Mouse (Mus musculus) CD4-positive naive resting alpha-beta T cell, adult 57 days (primary cell): ENCODE data around the gene Cep131. TPM values are rescaled to one million over a fixed set of nuclear protein-coding genes. Genes with fewer than 3 reads are reported as not detected.

Experiments
- total RNA-seq: library from RNA; stranded (reverse); gene quantifications from one replicate; pipeline ENCODE4 v1.2.4, GENCODE M21; 2023

Cep131 gene
- 7.5 TPM for total RNA-seq

GRCm38 (mm10) chr11:120086702-120087152 lies at the start of gene Cep131:
TSS of gene Cep131 (minus strand) at chr11:120086827.

DNA sequence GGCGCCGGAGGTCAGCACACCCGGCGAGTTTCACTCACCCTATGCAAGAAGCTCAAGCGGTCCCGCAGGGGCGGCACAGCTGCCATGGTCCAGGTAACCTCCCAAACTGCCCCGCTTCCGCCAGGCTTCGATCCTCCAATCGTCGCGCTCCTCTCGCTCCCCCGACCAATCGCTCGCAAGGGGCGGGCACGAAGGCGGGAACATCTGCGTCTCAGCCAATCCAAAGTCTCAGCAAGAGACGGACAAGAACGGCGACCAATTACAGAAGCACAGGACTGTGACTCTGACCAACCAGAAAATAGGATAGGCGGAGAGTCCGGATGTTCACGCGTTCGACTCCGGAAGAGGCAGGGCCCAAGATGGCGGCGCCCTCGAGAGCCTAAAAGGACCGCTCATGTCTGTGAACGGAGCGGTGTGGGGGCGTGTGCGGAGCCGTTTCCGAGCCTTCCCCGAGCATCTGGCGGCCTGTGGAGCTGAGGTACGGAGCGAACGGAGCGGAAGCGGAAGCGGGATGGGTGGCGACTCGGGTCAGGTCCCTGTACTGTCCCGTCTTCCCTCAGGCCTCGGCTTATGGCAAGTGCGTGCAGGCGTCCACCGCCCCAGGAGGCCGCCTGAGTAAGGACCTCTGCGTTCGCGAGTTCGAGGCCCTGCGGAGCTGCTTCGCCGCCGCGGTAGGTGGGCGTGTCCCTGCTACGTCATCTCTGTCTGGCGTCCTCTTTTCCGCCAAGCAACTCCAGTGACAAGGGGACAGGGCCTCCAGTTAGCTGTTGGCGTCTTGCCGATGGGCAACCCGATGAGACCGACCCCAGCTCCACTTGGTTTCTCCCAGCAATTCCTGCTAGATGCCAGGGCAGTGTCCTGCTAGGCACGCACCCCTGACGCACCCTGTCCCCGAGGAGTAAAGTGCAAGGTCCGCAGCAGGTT lies 12.2 kb upstream of the Cep131 start, which contains the start of the genes Tepsin and Ndufaf8:
Gene Tepsin (minus strand): TSS at position 144 of the 924 bp plus-strand sequence.
Gene Ndufaf8 (plus strand): TSS at position 341 of the 924 bp plus-strand sequence.

DNA sequence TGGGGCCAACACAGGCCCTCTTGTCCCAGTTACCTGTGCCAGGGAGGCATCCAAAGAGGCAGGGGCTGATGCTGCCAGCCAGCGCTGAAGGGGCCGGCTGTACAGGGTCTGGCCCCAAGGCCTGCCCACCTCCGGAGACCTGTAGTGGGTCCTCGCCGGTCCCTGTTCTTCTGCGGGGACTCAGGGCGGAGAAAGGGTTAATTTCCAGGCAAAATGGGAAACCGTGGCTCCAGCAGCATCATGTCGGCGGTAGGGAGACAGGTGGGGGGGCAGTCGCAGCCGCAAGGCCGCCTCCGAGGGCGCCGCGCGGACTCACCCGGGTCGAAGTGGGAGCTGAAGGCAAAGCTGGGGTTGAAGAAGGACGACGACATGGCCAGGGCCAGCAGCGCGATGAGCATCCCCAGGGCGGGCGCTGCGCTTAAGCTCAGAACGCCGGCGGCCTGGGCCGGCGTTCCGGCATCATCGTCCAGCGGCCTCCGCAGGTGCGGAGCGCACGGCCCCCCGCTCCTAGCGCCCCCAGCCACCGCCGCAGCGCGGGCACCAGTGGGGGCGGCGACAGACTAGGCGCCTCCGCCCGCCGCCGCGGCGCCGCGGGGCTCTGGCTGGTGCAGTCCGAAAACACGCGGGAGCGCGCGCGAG lies 40.0 kb downstream of the Cep131 start, which contains the start of gene Aatk:
Gene Aatk (minus strand): TSS at position 615 of the 639 bp plus-strand sequence.

Other genes with a start within 250 kb of the Cep131 start
- gene Chmp6, start 173.4 kb downstream of the Cep131 start, total RNA-seq = 32.2 TPM
- gene Baiap2, start 144.1 kb downstream of the Cep131 start, total RNA-seq = 24.9 TPM
- gene Aatk, start 39.7 kb downstream of the Cep131 start, total RNA-seq = 0.47 TPM
- 21.1 TPM for gene Tepsin, start 11.9 kb upstream of the Cep131 start, total RNA-seq
- 54.0 TPM for gene Ndufaf8, start 12.1 kb upstream of the Cep131 start, total RNA-seq
- 99.9 TPM for gene Slc38a10, start 64.5 kb upstream of the Cep131 start, total RNA-seq
- 0.56 TPM for gene Bahcc1, start 146.1 kb upstream of the Cep131 start, total RNA-seq